Mouse (Mus musculus): ENCODE measurements around the gene Gng12.

GRCm38 (mm10) chr6:67038964-67039363 lies 142.8 kb downstream of the Gng12 start:
- peak; percentile 11; the same call in 1 of the 2 replicates for TF ChIP-seq CTCF (IDR thresholded peaks at IDR 0.05)
- no peak for TF ChIP-seq EP300 (IDR thresholded peaks at IDR 0.05)
